Mouse (Mus musculus) CD4-positive naive resting alpha-beta T cell, adult 76 days (primary cell): ENCODE measurements around the gene Tns2. TPM values are rescaled to one million over a fixed set of nuclear protein-coding genes. Genes with fewer than 3 reads are reported as not detected.

Source experiments
- total RNA-seq: library from RNA; stranded (reverse); gene quantifications from one replicate; pipeline ENCODE4 v1.2.4, GENCODE M21; 2023

Gene Tns2
- total RNA-seq: 2.1 TPM

GRCm38 (mm10) chr15:102100161-102100981 is at the start of gene Tns2:
TSS of gene Tns2 (plus strand) at chr15:102100413.

GRCm38 (mm10) chr15:102073559-102074069 is 26.6 kb upstream of the Tns2 start, which contains the start of gene Eif4b:
TSS of gene Eif4b (plus strand) at chr15:102073773.

GRCm38 (mm10) chr15:102136129-102136758 is 36.0 kb downstream of the Tns2 start, which contains the start of gene Spryd3:
TSS of gene Spryd3 (minus strand) at chr15:102136234.

GRCm38 (mm10) chr15:102144274-102144711 is 44.1 kb downstream of the Tns2 start, which contains the start of gene Igfbp6:
TSS of gene Igfbp6 (plus strand) at chr15:102144362.

GRCm38 (mm10) chr15:102150301-102151135 is 50.3 kb downstream of the Tns2 start, which contains the start of gene Soat2:
TSS of gene Soat2 (plus strand) at chr15:102150526.

Other genes with a start within 250 kb of the Tns2 start
- gene Krt1, start 249.6 kb upstream of the Tns2 start, total RNA-seq: not detected
- gene Krt77, start 230.7 kb upstream of the Tns2 start, total RNA-seq: not detected
- not detected for gene Krt76, start 207.5 kb upstream of the Tns2 start, total RNA-seq
- 0.26 TPM for gene Krt4, start 175.7 kb upstream of the Tns2 start, total RNA-seq
- not detected for gene Krt79, start 160.1 kb upstream of the Tns2 start, total RNA-seq
- not detected for gene Krt78, start 146.1 kb upstream of the Tns2 start, total RNA-seq
- gene Krt8, start 95.9 kb upstream of the Tns2 start, total RNA-seq: not detected
- not detected for gene Krt18, start 72.2 kb upstream of the Tns2 start, total RNA-seq
- gene Eif4b, start 26.6 kb upstream of the Tns2 start, total RNA-seq: 235 TPM
- 36.0 TPM for gene Spryd3, start 35.8 kb downstream of the Tns2 start, total RNA-seq
- not detected for gene Igfbp6, start 43.9 kb downstream of the Tns2 start, total RNA-seq
- gene Soat2, start 50.1 kb downstream of the Tns2 start, total RNA-seq: 1.1 TPM
- 130 TPM for gene Zfp740, start 102.8 kb downstream of the Tns2 start, total RNA-seq
- gene Csad, start 104.3 kb downstream of the Tns2 start, total RNA-seq: 14.5 TPM
- 572 TPM for gene Itgb7, start 131.5 kb downstream of the Tns2 start, total RNA-seq
- 20.6 TPM for gene Rarg, start 157.1 kb downstream of the Tns2 start, total RNA-seq
- gene Gm9918, start 170.2 kb downstream of the Tns2 start, total RNA-seq: not detected
- 28.3 TPM for gene Mfsd5, start 179.0 kb downstream of the Tns2 start, total RNA-seq
- gene Espl1, start 195.9 kb downstream of the Tns2 start, total RNA-seq: 3.8 TPM
- 483 TPM for gene Pfdn5, start 225.7 kb downstream of the Tns2 start, total RNA-seq
- 52.7 TPM for gene Myg1, start 231.3 kb downstream of the Tns2 start, total RNA-seq